Mouse (Mus musculus): ENCODE results near the gene Pfdn4. TPM values are rescaled to one million over a fixed set of nuclear protein-coding genes. Genes with fewer than 3 reads are reported as not detected.

Pfdn4 gene
- polyA plus RNA-seq, 1 experiment from 2014 or later: 51.7 TPM

- 77% methylated on average over 5 of the region's 5 CpGs for WGBS
- no peak overlapping the region for H3K4me3 ChIP-seq
- H3K9ac ChIP-seq: no peak overlapping the region
- no peak overlapping the region for H3K4me2 ChIP-seq
- H3K4me1 ChIP-seq: peaks cover 10% of the 10 kb centered on the region
- H3K9me3 ChIP-seq: peaks cover 6% of the 10 kb centered on the region; the same call in 1 of the 2 replicates
- no peak for ATAC-seq (ENCODE audit: extremely low read depth, insufficient number of reproducible peaks, low FRiP score, low TSS enrichment)
- H3K27ac ChIP-seq (replicated peaks): no peak overlapping the region
- peaks cover 95% of the 10 kb centered on the region for H3K27me3 ChIP-seq (replicated peaks)
- no peaks in the 10 kb centered on the region for H3K36me3 ChIP-seq
Observed at GRCm38 (mm10) chr2:170470591-170470990, 25.6 kb upstream of the Pfdn4 start.

GRCm38 (mm10) chr2:170474125-170474524 is 22.1 kb upstream of the Pfdn4 start:
- peaks cover 91% of the 10 kb centered on the region for H3K27me3 ChIP-seq (replicated peaks)
- 93% methylated on average over 5 of the region's 5 CpGs for WGBS
- no peak for ATAC-seq (ENCODE audit: extremely low read depth, insufficient number of reproducible peaks, low FRiP score, low TSS enrichment)
- no peak overlapping the region for H3K9ac ChIP-seq
- H3K36me3 ChIP-seq: no peaks in the 10 kb centered on the region
- H3K9me3 ChIP-seq: peaks cover 6% of the 10 kb centered on the region; the same call in 1 of the 2 replicates
- no peak overlapping the region for H3K27ac ChIP-seq (replicated peaks)
- no peak overlapping the region for H3K4me2 ChIP-seq
- H3K4me1 ChIP-seq: peaks cover 21% of the 10 kb centered on the region
- H3K4me3 ChIP-seq: no peak overlapping the region

- WGBS: 67% methylated on average over 3 of the region's 3 CpGs
- Histone ChIP-seq H3K9me3 (peaks cover 6% of the 10 kb centered on the region; the same call in 1 of the 2 replicates), H3K4me3 (no peak overlapping the region), H3K27me3 (replicated peaks) (peaks cover 91% of the 10 kb centered on the region), H3K4me2 (no peak overlapping the region), H3K36me3 (no peaks in the 10 kb centered on the region), H3K9ac (no peak overlapping the region), H3K27ac (replicated peaks) (no peak overlapping the region), H3K4me1 (peaks cover 11% of the 10 kb centered on the region)
- ATAC-seq (ENCODE audit: extremely low read depth, insufficient number of reproducible peaks, low FRiP score, low TSS enrichment): no peak
Observed at GRCm38 (mm10) chr2:170475164-170475563, 21.1 kb upstream of the Pfdn4 start.

DNA sequence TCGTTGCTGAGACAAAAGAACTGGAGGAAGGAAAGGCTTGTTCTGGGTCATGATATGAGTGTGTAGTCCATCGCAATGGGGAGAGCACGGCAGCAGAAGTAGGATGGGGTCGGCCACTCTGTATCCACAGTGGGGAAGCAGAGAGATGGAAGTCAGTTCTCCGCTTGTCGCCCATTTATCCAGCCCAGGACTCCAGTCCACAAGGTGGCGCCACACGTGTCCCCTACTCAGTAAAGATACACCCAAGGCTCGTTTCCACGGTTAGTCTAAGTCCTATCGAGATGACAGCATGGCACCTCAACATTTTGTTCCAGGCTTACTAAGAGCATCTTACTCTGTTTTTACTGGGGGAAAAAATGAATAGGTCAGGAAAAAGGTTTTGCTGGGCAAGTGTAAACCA is 20.0 kb upstream of the Pfdn4 start:
- Histone ChIP-seq H3K4me2 (no peak overlapping the region), H3K27me3 (replicated peaks) (peaks cover 91% of the 10 kb centered on the region), H3K4me3 (no peak overlapping the region), H3K9ac (no peak overlapping the region), H3K9me3 (peaks cover 6% of the 10 kb centered on the region; the same call in 1 of the 2 replicates), H3K4me1 (peaks cover 10% of the 10 kb centered on the region), H3K27ac (replicated peaks) (no peak overlapping the region), H3K36me3 (no peaks in the 10 kb centered on the region)
- no peak for ATAC-seq (ENCODE audit: extremely low read depth, insufficient number of reproducible peaks, low FRiP score, low TSS enrichment)
- 59% methylated on average over 11 of the region's 11 CpGs for WGBS

DNA sequence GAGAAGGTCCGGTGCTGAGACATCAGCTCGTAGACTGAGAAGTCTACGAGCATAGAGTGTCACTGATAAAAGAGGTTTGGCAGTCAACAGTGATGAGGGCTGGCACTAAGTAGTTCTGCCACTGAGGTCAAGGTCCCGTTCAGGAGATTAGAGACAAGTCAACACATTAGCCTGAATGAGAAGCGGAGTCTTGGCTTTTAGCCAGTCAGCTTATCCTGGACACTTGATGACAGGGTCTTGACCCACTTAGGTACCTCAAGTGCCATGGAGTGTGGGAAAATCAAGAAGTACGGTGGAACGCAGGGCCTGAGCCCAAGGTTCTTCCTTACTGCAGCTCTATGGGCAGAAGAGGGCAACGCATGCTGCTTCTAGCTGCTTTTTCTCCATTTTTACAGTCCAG is 19.6 kb upstream of the Pfdn4 start:
- peaks cover 6% of the 10 kb centered on the region; the same call in 1 of the 2 replicates for H3K9me3 ChIP-seq
- H3K4me1 ChIP-seq: peaks cover 10% of the 10 kb centered on the region
- no peak overlapping the region for H3K27ac ChIP-seq (replicated peaks)
- H3K4me3 ChIP-seq: no peak overlapping the region
- peaks cover 91% of the 10 kb centered on the region for H3K27me3 ChIP-seq (replicated peaks)
- H3K4me2 ChIP-seq: no peak overlapping the region
- H3K9ac ChIP-seq: no peak overlapping the region
- no peaks in the 10 kb centered on the region for H3K36me3 ChIP-seq
- WGBS: 18% methylated on average over 8 of the region's 8 CpGs
- peak; percentile 42; the same call in 1 of the 2 replicates for ATAC-seq (ENCODE audit: extremely low read depth, insufficient number of reproducible peaks, low FRiP score, low TSS enrichment)

GRCm38 (mm10) chr2:170482019-170482540 is 14.1 kb upstream of the Pfdn4 start:
- no peak for ATAC-seq (ENCODE audit: extremely low read depth, insufficient number of reproducible peaks, low FRiP score, low TSS enrichment)
- WGBS: 53% methylated on average over 10 of the region's 10 CpGs
- H3K27me3 ChIP-seq (replicated peaks): peaks cover 95% of the 10 kb centered on the region

DNA sequence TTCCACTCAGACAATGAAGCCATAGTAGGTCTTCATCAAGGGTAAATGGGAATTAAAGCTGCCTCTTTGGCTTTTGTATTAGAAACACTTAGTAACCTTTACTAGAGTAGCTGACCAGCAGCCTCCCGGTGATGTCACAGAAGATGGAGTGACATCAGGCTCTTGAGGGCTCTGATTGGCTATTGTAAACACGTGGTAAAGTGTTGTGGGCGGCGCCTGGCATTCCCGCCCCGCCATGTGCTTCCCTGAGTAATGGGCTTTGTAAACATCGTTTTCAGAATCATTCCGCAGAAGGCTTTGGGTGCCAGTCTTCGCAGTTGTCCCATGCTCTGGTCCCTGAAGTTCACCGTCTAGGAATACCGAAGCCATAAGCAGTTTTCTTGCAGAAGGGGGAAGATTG is 12.3 kb upstream of the Pfdn4 start:
- Histone ChIP-seq H3K36me3 (no peaks in the 10 kb centered on the region), H3K4me3 (no peak overlapping the region), H3K9me3 (no peaks in the 10 kb centered on the region), H3K27ac (replicated peaks) (no peak overlapping the region), H3K9ac (no peak overlapping the region), H3K4me1 (no peaks in the 10 kb centered on the region), H3K4me2 (no peak overlapping the region), H3K27me3 (replicated peaks) (peaks cover 97% of the 10 kb centered on the region)
- 60% methylated on average over 11 of the region's 11 CpGs for WGBS
- no peak for ATAC-seq (ENCODE audit: extremely low read depth, insufficient number of reproducible peaks, low FRiP score, low TSS enrichment)

More at GRCm38 (mm10) chr2:170482019-170482540, 14.1 kb upstream of the Pfdn4 start:
- no peaks in the 10 kb centered on the region for H3K4me1 ChIP-seq
- no peaks in the 10 kb centered on the region for H3K9me3 ChIP-seq
- no peak overlapping the region for H3K4me2 ChIP-seq
- no peaks in the 10 kb centered on the region for H3K36me3 ChIP-seq
- H3K9ac ChIP-seq: no peak overlapping the region
- H3K27ac ChIP-seq (replicated peaks): no peak overlapping the region
- no peak overlapping the region for H3K4me3 ChIP-seq

DNA sequence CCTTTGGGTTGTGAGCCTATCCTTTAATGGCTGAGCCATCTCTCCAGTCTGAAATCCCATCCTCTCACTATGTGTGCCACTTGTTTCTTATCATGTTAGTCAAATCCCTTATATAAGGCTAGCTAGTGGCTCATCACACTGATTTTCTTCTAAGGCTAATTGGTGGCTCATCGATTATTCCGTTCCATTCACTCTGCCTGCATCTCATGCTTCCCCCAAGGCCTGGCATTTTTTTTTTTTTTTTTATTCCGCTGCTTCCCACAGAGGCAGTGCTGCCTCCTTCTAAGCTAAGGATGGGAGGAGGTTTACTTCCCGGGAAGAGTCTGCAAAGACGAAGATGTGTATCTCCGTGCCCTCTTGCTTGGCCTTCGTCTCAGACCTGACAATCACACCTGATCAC is 9.0 kb upstream of the Pfdn4 start:
- 74% methylated on average over 7 of the region's 7 CpGs for WGBS
- H3K27me3 ChIP-seq (replicated peaks): peaks cover 96% of the 10 kb centered on the region
- ATAC-seq (ENCODE audit: extremely low read depth, insufficient number of reproducible peaks, low FRiP score, low TSS enrichment): no peak

GRCm38 (mm10) chr2:170487890-170488502 is 8.2 kb upstream of the Pfdn4 start:
- 56% methylated on average over 26 of the region's 26 CpGs for WGBS
- H3K27me3 ChIP-seq (replicated peaks): peaks cover 95% of the 10 kb centered on the region

More for the DNA sequence above, 9.0 kb upstream of the Pfdn4 start:
- Histone ChIP-seq H3K27ac (replicated peaks) (no peak overlapping the region), H3K36me3 (no peaks in the 10 kb centered on the region), H3K4me2 (no peak overlapping the region), H3K9me3 (no peaks in the 10 kb centered on the region), H3K9ac (no peak overlapping the region), H3K4me1 (no peaks in the 10 kb centered on the region), H3K4me3 (no peak overlapping the region)

GRCm38 (mm10) chr2:170494784-170495710 is 1.2 kb upstream of the Pfdn4 start:
- no peak overlapping the region for H3K4me2 ChIP-seq
- no peaks in the 10 kb centered on the region for H3K9me3 ChIP-seq
- no peak overlapping the region for H3K27ac ChIP-seq (replicated peaks)
- H3K27me3 ChIP-seq (replicated peaks): peaks cover 98% of the 10 kb centered on the region
- ATAC-seq (ENCODE audit: extremely low read depth, insufficient number of reproducible peaks, low FRiP score, low TSS enrichment): no peak
- no peak overlapping the region for H3K4me3 ChIP-seq
- peaks cover 15% of the 10 kb centered on the region for H3K4me1 ChIP-seq
- WGBS: 8% methylated on average over 31 of the region's 31 CpGs
- no peaks in the 10 kb centered on the region for H3K36me3 ChIP-seq
- no peak overlapping the region for H3K9ac ChIP-seq

More at GRCm38 (mm10) chr2:170487890-170488502, 8.2 kb upstream of the Pfdn4 start:
- no peaks in the 10 kb centered on the region for H3K9me3 ChIP-seq
- H3K4me1 ChIP-seq: no peaks in the 10 kb centered on the region
- H3K27ac ChIP-seq (replicated peaks): no peak overlapping the region
- no peak overlapping the region for H3K4me3 ChIP-seq
- no peak overlapping the region for H3K4me2 ChIP-seq
- H3K9ac ChIP-seq: no peak overlapping the region
- H3K36me3 ChIP-seq: no peaks in the 10 kb centered on the region
- no peak for ATAC-seq (ENCODE audit: extremely low read depth, insufficient number of reproducible peaks, low FRiP score, low TSS enrichment)

GRCm38 (mm10) chr2:170497091-170497566 is 901 bp downstream of the Pfdn4 start, which contains the start of gene Cyp24a1:
Gene Cyp24a1, minus strand, starts transcription at chr2:170497145.
- no peak for ATAC-seq (ENCODE audit: extremely low read depth, insufficient number of reproducible peaks, low FRiP score, low TSS enrichment)

More at GRCm38 (mm10) chr2:170497091-170497566, 901 bp downstream of the Pfdn4 start, which contains the start of gene Cyp24a1:
- Histone ChIP-seq H3K27me3 (replicated peaks) (peaks cover 98% of the 10 kb centered on the region), H3K36me3 (no peaks in the 10 kb centered on the region), H3K27ac (replicated peaks) (no peak within 1 kb of the TSS), H3K4me2 (peak within 1 kb of the TSS; percentile 56), H3K4me1 (peaks cover 15% of the 10 kb centered on the region), H3K4me3 (peak within 1 kb of the TSS; percentile 34), H3K9me3 (no peaks in the 10 kb centered on the region), H3K9ac (no peak within 1 kb of the TSS)
- WGBS: under 1% methylated on average over 36 of the region's 36 CpGs

All from heart, embryonic 13.5 days (tissue).